Mouse (Mus musculus): Measurements from ENCODE around the gene Supt6.

Gene Supt6

DNA sequence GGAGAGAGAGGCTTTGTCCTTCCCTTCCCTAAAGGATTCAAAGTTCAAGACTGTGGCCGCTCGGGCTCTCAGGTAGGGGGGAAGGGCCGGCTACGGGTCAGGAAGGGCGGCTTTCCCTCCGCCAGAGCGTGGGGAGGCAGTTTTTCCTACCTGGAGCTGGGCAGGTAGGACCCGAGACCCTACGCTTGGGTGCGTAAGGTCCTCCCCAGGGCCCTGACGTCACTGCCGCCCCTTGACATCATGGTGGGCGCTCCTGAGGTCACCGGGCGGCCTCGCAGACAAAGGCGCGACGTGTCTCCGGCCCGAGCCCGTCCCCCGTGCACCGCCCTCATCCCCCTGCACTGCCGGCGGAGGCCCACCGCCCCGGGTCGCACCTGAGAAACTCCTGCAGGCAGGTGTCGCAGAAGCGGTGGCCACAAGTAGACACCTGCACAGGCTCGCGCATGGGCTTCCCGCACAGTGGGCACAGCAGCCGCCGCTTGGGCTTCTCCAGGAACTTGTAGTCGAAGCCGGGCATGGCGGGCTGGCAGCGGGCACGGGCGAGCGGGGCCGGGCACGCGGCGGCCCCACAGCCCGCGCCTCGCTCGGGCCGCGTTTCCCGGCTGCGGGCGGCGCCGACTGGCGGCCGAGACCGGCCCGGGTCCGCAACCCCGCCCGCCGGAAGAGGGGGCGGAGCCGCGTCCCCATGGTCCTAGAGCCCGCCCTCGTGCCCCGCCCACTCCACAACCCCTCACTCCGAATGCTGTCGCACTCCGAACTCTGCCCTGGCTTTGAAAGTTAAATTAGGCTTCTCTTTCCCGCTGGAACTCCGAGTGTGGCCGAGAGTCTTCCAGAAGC, 80.6 kb downstream of the Supt6 start, which contains the start of gene Traf4:
Gene Traf4 (minus strand): TSS at position 666 of the 837 bp plus-strand sequence.
- peak; percentile 89 to 91 for DNase-seq

DNA sequence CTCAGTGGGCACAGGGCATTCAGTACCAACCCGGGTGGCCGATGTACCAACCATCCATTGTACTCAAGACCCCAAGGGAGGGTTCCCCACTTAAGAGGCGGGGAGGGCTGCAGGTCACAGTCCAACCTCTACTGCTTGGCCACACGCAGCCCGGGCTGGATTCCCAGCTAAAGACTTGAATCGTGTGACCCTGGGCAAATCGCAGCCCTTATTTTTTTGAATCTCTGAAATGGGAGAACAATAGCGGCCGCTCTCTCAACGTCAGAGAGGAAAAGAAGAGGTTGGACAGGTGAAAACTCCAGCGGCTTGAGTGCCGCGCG, 81.2 kb downstream of the Supt6 start:
- DNase-seq = no peak

DNA sequence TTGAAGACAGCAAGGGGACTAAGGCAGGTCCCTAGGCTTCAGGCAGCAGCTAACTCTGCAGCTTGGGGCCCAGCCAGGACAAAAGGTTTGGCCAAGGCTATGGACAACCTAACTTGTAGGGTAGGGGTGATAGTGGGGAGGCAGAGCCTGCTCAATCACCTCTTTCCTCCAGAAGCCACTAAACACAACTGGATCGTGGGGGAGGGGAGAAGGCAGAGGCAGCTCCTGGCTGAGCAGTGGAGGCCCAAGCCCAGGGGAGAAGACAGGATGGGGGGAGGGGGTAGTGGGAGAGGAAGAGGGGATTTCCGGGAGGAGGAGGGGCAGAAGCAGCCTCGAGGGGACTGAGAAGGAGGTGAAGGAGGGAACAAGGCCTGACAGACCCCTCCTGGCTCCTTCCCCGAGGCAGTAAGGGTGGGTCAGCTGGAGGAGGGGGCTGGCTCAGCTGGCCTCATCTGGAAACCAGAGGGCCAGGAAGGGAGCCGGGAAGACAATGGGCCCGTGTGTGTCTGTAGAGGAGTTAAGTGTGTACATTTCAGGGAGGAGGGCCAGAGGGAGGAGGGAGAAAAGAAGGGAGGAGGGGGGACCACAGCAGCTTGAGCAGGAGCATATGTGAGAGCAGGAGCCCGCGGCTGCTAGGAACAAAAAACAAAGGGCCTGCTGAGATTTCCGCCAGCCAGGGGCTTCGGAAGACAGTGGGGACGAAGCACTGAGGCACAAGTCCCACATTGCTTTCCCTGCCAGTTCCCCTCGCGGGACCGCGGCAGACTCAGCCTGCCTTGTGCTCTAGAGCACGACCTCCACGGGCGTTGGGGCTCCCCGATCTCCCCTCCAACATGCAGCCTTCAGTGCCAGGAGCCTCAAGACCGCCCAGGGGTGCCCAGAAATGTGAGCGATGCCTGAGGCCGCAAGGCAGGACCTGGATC, 81.8 kb downstream of the Supt6 start:
- peak; percentile 67 to 77 for DNase-seq

DNA sequence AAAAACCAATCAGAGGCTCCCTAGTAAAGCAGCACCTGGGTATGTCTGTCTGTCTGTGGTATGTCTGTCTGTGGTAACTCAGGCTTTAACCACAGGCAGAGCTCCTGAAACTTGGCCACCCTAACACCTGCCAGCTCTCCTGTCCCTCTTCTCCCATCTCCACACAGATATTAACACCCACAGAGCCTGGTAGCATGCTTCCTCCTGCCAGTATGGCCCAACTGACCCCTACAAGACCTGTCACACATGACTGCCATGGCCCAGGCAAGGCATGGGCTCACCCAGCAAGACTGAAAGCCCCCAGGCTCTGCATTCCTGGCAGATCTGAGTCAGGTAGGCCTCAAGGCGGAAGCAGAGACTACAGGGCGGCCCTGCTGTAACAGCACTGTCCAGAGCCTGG, 82.7 kb downstream of the Supt6 start:
- no peak for DNase-seq

DNA sequence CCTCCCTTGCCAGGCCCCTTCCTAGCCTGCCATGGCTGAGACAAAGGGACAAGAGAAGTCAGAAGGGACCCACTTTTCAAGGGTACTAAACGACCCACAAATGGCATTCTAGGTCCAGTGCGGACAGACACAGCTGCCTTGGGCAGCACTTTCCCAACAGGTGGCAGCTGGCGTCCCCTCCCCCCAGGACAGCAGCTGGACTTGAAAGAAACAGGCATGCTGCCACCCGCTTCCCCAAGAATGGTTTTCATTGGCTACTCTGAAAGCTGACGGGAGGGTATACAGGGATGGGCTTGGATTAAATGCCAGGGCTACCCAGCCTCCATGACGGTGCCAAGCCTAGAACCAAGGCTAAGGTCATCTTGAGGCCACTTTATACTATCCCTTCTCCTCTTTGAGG, 83.3 kb downstream of the Supt6 start:
- DNase-seq = peak in 1 of 2 experiments; percentile 62

DNA sequence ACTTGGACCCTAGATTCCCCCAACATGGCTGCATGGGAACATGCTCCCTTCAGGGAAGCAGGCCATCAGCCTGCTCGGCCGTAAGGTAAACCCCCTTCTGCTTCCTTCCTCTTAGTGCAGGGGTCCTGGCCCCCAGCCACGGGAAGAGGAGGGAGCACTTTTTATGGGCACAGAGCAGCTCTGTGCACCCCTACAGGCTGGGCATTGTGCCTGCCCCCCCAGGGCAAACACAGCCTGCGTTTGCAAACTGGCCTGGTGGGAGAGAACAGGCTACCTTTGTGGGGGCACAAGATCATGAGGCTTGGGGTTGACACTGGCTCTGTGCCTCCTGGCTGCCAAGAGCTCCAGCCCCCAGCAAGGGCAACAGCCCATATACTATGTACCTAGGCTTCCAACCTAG, 83.8 kb downstream of the Supt6 start:
- DNase-seq = peak in 1 of 2 experiments; percentile 37

DNA sequence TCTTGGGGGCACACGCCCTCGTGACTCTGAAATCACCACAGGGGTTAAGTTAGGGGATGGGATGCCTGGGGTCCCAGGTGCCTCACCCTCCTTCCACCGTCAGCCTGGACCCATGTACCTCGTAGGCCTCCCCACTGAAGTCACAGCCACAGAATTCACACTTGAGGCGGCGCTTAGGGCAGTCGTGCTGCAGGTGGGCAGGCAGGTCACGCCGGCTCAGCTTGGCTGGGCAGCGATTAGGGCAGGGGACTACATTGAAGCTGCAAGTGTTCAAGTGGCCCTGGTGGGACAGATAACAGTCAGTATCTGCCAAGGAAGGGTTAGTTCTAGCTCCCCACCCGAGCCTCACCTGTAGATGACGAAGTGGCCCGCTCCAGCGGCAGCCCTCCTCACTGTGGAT, 84.6 kb downstream of the Supt6 start:
- DNase-seq = no peak

DNA sequence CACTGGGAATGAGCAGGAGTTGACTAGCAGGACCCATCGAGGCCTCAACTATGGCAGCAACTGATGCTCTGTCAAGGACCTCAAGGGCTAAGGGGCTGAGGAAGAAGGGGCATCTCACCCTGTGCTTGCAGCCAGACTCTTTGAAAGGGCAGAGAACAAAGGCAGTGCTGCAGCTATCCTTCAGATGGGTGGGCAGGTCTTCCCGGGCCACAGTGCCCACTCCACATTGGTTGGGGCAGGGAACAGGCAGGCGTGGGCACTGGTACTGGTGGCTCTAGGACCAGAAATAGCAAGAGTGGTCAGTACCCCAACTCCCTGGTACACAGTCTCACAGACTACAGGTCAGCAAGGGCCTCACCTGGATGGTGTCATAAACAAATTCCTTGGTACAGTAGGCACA, 85.1 kb downstream of the Supt6 start:
- DNase-seq = no peak

DNA sequence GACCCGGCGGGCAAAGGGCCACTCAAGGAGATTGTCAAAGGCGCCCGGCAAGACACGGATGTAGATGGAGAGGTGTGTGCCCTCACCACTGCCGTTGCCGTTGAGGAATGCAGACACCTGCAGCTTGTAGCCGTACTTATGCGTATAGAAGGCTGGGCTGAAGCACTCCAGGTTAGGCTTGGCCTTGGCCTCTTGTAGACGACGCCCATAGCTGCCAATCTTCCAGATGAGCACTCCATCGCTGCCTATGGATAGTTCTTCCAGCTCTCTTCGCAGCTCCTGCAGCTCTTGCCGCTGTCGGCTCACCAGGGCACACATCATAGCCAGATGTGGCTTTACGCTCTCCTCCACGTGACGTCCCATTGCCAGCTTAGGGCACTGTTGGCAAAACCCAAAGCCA, 85.6 kb downstream of the Supt6 start:
- DNase-seq = peak in 1 of 2 experiments; percentile 32

DNA sequence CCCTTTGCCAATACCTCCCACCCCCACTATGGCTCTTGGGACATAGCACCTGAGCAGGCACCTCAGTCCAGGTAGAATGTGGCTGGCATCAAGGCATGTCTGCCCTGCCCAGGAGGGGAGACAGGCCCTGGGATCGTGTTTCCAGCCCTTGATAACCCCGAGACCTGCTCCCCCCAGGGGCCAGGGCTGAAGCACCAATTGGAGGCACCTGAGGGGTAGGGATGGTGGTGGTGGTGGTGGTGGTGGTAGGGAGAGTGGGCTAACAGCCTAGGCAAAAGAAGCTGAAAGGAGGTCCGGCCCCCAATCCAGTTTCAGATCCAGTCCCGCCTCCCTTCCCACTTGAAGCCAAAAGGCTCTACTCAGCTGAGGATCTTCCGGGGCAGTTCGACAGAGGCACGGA, 86.2 kb downstream of the Supt6 start:
- no peak for DNase-seq

DNA sequence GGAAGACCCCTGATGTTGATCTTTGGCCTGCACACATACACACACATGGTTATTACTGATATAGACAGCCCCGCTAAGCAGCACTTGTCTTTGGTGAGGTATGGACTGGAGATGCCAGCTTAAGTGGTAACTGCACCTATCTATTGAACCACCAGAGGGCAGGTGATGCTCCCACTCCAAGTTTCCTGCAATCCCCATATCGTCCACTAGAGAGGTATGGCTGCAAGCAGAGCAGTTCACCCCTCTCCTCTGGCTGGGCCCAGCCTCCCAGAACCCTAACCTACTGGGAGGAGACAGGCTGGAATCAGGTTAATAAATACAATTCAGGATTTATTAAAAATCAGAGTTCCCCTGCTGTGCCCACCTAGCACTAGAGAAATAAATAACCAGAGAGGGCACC, 86.7 kb downstream of the Supt6 start:
- DNase-seq = peak; percentile 80 to 90

All from lung, postnatal 4 days (tissue).